Mouse (Mus musculus): ENCODE results near the gene Slc22a18.

- TF ChIP-seq CEBPB (IDR thresholded peaks at IDR 0.05; ENCODE audit: insufficient read depth, poor library complexity, severe bottlenecking) (no peak), MAX (IDR thresholded peaks at IDR 0.05; ENCODE audit: low read depth) (no peak), POLR2A (IDR thresholded peaks at IDR 0.05; ENCODE audit: insufficient read length, low read depth) (no peak), MYOG (IDR thresholded peaks at IDR 0.05; ENCODE audit: control insufficient read depth in 1 of 3, insufficient read depth in 1 of 3, insufficient read length in 2 of 3, low read depth in 2 of 3) (no peak), E2F4 (IDR thresholded peaks at IDR 0.05; ENCODE audit: insufficient read depth) (no peak), REST (IDR thresholded peaks at IDR 0.05; ENCODE audit: insufficient read depth, insufficient read length) (no peak)
Measured at GRCm38 (mm10) chr7:143493616-143494126, 20.1 kb downstream of the Slc22a18 start.

Measured in myocyte (in vitro differentiated cells).